Mouse (Mus musculus): Measurements from ENCODE around the gene Soga1.

DNA sequence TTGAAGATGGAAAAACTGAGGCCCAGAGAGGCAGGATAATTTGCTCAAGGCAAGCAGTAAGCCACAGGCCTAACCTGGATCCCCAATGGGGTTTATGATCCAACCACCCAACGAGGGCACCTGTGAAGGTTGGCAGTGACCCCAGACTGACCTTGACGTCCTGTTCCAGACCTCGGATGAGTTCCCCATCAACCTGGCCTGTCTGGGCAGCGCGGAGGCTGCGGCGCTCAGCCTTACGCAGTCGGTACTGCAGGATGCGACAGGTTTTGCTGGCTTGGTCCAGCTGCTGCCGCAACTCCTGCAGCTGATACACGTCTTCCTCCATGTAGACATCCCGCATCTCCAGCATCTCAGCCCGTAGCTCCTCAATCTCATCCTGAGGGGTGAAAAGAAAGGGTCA lies 19.0 kb downstream of the Soga1 start:
- TF ChIP-seq ZC3H11A (IDR thresholded peaks at IDR 0.05; ENCODE audit: borderline replicate concordance, low read depth, low read length) (no peak), CHD2 (IDR thresholded peaks at IDR 0.05; ENCODE audit: low read depth, low read length) (no peak)

Data from ES-E14 (cell line).